Mouse (Mus musculus) erythroblast, adult 5-6 weeks (primary cell): ENCODE results near the gene Dnal1. TPM values are rescaled to one million over a fixed set of nuclear protein-coding genes. Genes with fewer than 3 reads are reported as not detected.

ENCODE experiments used
- ATAC-seq: replicated peaks from 2 replicates; pipeline ENCODE4 v1.8.0; 2016; ENCODE audit warnings: moderate number of reproducible peaks, mild to moderate bottlenecking, moderate TSS enrichment, inconsistent platforms; ENCODE audit not compliant: poor library complexity, low FRiP score, severe bottlenecking
- total RNA-seq, 2 experiments: library from RNA; stranded (forward) in 1 of 2; stranded (reverse) in 1 of 2; fragments of 150-400 nt in 1 of 2; fragments of 200-764, 138-1000 nt in 1 of 2; gene quantifications; 2 replicates each; pipeline versions ENCODE4 v1.2.3 to v1.2.4; 2015 to 2017; ENCODE audit warnings: low replicate concordance in 2 of 2

Dnal1 gene
- total RNA-seq, 2 experiments from 2014 or later, result not detected

GRCm38 (mm10) chr12:84180090-84180489 is 65.9 kb downstream of the Dnal1 start:
- ATAC-seq, result no peak

- ATAC-seq, result peak; percentile 82
Measured at GRCm38 (mm10) chr12:84180701-84181435, 66.7 kb downstream of the Dnal1 start.

- ATAC-seq, result no peak
Measured at GRCm38 (mm10) chr12:84181999-84182398, 67.8 kb downstream of the Dnal1 start.

GRCm38 (mm10) chr12:84184979-84185378 is 70.8 kb downstream of the Dnal1 start:
- ATAC-seq, result no peak

GRCm38 (mm10) chr12:84185547-84185946 is 71.4 kb downstream of the Dnal1 start:
- no peak for ATAC-seq

- no peak for ATAC-seq
Measured at GRCm38 (mm10) chr12:84186536-84186935, 72.4 kb downstream of the Dnal1 start.

- no peak for ATAC-seq
Measured at GRCm38 (mm10) chr12:84186950-84187349, 72.8 kb downstream of the Dnal1 start.

GRCm38 (mm10) chr12:84187752-84188601 is 73.8 kb downstream of the Dnal1 start:
- ATAC-seq, result no peak

DNA sequence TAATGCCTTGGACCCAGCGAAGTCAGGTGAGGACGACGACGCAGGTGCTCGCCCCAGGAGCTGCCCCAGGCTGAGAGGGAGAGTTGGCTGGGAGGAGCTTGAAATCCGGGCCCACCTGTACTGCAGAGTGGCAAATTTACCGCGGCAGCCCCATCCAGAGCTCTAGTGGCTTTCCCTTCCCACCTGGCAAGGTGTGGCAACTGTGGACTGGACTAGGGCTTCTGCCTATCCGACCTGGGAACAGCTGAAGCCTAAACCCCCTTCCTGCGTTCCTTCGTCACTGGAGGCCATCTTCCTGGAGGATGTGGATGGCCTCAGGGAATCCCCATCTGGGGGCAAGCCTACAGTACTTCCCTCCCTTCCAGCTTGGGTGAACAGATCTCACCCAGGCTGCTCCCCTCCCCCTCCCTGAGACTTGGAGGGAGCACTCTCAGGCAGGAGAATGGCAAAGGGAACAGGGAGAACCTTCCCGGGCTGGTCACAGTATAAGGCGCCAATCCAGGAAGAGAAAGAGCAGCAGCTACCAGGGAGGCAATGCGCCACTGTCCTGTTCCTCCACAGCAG is 74.8 kb downstream of the Dnal1 start:
- ATAC-seq, result no peak

DNA sequence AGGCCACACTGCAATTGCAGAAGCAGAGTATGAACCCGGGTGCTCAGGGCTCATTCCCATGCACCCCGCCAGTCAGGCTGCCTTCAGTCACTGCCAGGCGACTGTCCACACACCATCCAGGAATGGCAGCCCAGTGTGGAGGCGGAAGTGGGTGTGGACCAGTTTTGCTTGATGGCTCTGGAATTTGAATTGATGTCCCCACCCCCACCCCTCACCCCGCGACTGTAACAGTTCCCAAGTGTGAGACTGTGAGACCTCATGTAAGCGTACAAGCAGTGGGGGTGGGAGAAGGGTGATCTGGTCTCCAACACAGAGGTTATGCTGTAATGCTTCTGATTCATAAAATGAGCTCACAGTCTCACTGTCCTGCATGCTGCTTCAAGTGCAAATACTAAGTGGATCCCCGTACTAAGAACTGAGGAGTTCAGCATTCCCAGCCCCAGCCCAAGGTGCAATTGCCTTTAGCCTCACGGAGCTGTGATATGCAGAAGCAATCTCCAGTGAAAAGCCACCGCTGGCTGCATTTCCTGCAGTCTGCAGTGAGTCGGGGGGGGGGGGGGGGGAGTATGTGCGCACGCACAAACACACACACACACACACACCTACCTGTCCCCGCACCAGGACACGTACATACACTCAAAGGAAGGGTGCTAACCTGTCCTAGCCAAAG is 76.1 kb downstream of the Dnal1 start:
- ATAC-seq, result no peak

GRCm38 (mm10) chr12:84191190-84191589 is 77.0 kb downstream of the Dnal1 start:
- 0 out of 2 replicates have a peak, but pooled peaks have one; percentile 19 for ATAC-seq

- ATAC-seq, result no peak
Measured at GRCm38 (mm10) chr12:84191770-84192169, 77.6 kb downstream of the Dnal1 start.

DNA sequence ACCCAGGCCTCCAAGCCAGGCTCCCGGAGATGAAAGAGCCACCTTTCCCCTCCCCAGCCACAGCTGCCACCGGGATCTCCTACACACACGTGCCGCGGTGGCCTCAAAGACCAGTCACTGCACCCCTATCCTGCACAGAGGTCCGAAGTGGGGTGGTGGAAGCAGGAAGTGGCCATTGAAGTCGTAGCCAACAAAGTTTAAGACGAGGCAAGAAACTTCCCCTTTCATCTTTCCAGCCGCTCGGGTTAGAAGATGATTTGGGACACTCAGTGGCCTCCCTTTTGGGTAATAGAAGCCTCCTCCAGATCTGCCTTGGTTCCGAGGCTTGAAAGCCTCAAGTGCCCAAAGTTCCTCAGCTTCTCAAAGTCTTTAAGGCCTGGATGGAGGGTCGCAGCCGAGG is 78.1 kb downstream of the Dnal1 start:
- no peak for ATAC-seq

GRCm38 (mm10) chr12:84192741-84193641 is 78.8 kb downstream of the Dnal1 start:
- ATAC-seq, result peak; percentile 49

GRCm38 (mm10) chr12:84193642-84194399 is 79.7 kb downstream of the Dnal1 start:
- ATAC-seq, result peak; percentile 86

- no peak for ATAC-seq
Measured at GRCm38 (mm10) chr12:84194400-84195109, 80.4 kb downstream of the Dnal1 start.

DNA sequence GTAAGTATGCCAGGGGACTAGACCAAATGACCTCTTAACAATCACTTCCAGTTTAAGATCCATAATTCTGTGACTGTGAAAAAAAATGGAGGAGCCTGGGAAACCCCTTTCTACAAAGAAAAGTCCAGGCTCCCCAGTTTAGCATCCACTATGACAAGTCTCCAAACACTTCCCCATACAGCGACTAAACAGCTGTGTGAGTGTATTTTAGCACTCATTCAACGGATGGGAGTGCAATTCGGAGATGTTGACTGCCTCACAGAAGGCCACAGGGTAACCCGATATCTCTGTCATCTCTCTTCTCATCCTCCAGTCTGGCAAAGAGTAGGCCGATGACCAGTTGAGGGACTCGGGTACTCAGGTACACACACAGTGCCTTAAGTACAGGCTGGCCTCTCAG is 81.0 kb downstream of the Dnal1 start:
- ATAC-seq, result no peak
